Mouse (Mus musculus) lung, postnatal 0 days (tissue): ENCODE data around the gene Dscam.

Source experiments
- CTCF ChIP-seq: IDR thresholded peaks from 2 replicates; pipeline ENCODE4 v1.5.1; 2016; ENCODE audit warnings: antibody characterized with exemption, mild to moderate bottlenecking
- EP300 ChIP-seq: IDR thresholded peaks from 2 replicates; pipeline ENCODE4 v1.6.1; 2016; ENCODE audit warnings: antibody characterized with exemption, mild to moderate bottlenecking, control low read depth

DNA sequence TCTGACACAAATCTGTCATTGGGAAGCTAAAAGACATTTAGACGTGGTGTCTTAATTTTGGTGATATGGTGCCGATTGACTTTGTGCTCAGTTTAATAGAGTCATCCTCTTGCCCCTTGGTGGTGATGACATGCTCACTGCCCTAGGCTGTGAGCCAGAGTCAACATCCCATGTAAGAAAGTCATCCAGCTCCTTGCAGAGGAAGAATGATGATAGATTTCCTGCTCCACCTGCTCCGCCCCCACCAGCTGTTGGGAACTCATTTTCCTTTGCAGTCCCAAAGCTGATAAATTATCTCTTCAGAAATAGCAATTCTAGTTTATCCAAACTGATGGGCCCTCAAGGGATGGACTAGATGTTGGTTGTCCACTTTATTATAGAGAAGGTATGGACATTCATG, 613.9 kb downstream of the Dscam start:
- TF ChIP-seq CTCF, result no peak
- TF ChIP-seq EP300, result no peak
